Mouse (Mus musculus): ENCODE measurements around the gene Cit. TPM values are rescaled to one million over a fixed set of nuclear protein-coding genes. Genes with fewer than 3 reads are reported as not detected.

Gene Cit
- polyA plus RNA-seq, 1 experiment from 2014 or later: 27.5 TPM

- H3K4me3 ChIP-seq (replicated peaks; ENCODE audit: low read length): no peak overlapping the region
- no peaks in the 10 kb centered on the region for H3K4me1 ChIP-seq (replicated peaks; ENCODE audit: control insufficient read depth, insufficient read depth, low read length)
- WGBS: 82% methylated on average over 8 of the region's 8 CpGs
- ATAC-seq (ENCODE audit: low FRiP score) (no peak), DNase-seq (ENCODE audit: low spot score) (no peak)
- no peak overlapping the region for H3K27ac ChIP-seq
- H3K9me3 ChIP-seq (ENCODE audit: control insufficient read depth, low read length): no peaks in the 10 kb centered on the region
- no peak overlapping the region for H3K9ac ChIP-seq
- peaks cover 64% of the 10 kb centered on the region for H3K36me3 ChIP-seq (replicated peaks; ENCODE audit: control insufficient read depth, insufficient read depth)
- no peak overlapping the region for H3K4me2 ChIP-seq (replicated peaks)
- no peaks in the 10 kb centered on the region for H3K27me3 ChIP-seq (ENCODE audit: control insufficient read depth, insufficient read depth, low read length)
Observed at GRCm38 (mm10) chr5:116013821-116014220, 168.7 kb downstream of the Cit start.

DNA sequence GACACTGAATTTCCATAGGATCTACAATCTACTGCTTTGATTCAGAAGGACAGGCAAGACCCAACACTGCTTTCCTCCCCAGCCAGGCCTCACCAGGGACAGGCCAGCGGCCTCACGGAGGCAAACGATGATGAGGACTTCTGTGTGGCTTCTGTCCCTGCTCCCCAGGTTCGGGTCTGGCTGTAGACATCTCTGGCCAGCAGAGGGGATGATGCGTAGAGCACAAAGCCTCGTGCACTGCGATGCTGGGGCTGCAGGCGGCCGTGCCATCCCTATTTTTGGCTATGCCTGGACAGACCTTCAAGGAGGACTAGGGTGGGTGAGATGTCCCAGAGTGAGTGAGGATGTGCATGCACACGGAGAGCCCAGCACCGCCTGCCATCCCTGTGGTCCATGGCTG is 169.2 kb downstream of the Cit start:
- Histone ChIP-seq H3K4me1 (replicated peaks; ENCODE audit: control insufficient read depth, insufficient read depth, low read length) (no peaks in the 10 kb centered on the region), H3K9ac (no peak overlapping the region), H3K36me3 (replicated peaks; ENCODE audit: control insufficient read depth, insufficient read depth) (peaks cover 69% of the 10 kb centered on the region), H3K4me2 (replicated peaks) (no peak overlapping the region), H3K27me3 (ENCODE audit: control insufficient read depth, insufficient read depth, low read length) (no peaks in the 10 kb centered on the region), H3K9me3 (ENCODE audit: control insufficient read depth, low read length) (no peaks in the 10 kb centered on the region), H3K4me3 (replicated peaks; ENCODE audit: low read length) (no peak overlapping the region), H3K27ac (no peak overlapping the region)
- ATAC-seq (ENCODE audit: low FRiP score) (no peak), DNase-seq (ENCODE audit: low spot score) (no peak)
- WGBS: 94% methylated on average over 11 of the region's 11 CpGs

GRCm38 (mm10) chr5:116016542-116016941 is 171.5 kb downstream of the Cit start:
- no peak overlapping the region for H3K9ac ChIP-seq
- no peak overlapping the region for H3K4me2 ChIP-seq (replicated peaks)
- ATAC-seq (ENCODE audit: low FRiP score): no peak
- H3K9me3 ChIP-seq (ENCODE audit: control insufficient read depth, low read length): no peaks in the 10 kb centered on the region
- H3K27me3 ChIP-seq (ENCODE audit: control insufficient read depth, insufficient read depth, low read length): no peaks in the 10 kb centered on the region
- WGBS: 93% methylated on average over 5 of the region's 5 CpGs
- DNase-seq (ENCODE audit: low spot score): no peak
- H3K4me3 ChIP-seq (replicated peaks; ENCODE audit: low read length): no peak overlapping the region
- no peaks in the 10 kb centered on the region for H3K4me1 ChIP-seq (replicated peaks; ENCODE audit: control insufficient read depth, insufficient read depth, low read length)
- H3K36me3 ChIP-seq (replicated peaks; ENCODE audit: control insufficient read depth, insufficient read depth): peaks cover 92% of the 10 kb centered on the region
- no peak overlapping the region for H3K27ac ChIP-seq

DNA sequence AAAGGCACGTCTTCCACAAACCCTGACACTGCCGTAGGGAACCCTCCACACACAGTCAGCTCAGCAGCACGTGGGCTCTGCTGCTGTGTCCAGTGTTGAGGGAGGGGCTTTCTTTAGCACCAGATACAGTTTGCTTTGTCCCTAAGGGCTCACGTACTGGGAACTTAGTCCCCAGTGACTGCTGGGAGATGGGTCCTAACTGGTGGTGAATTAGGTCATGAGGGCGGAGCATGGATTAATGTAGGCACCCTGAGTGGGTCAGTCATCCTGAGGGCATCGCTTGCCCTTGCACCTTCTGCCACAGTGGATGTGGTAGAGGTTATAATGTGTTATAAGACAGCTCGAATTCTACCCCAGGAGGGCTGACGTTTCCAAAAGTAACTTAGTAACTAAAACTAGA is 172.3 kb downstream of the Cit start:
- H3K4me3 ChIP-seq (replicated peaks; ENCODE audit: low read length): no peak overlapping the region
- peaks cover 1% of the 10 kb centered on the region; the same call in 1 of the 2 replicates for H3K4me1 ChIP-seq (replicated peaks; ENCODE audit: control insufficient read depth, insufficient read depth, low read length)
- 94% methylated on average over 8 of the region's 8 CpGs for WGBS
- H3K36me3 ChIP-seq (replicated peaks; ENCODE audit: control insufficient read depth, insufficient read depth): peaks cover 92% of the 10 kb centered on the region
- H3K27me3 ChIP-seq (ENCODE audit: control insufficient read depth, insufficient read depth, low read length): no peaks in the 10 kb centered on the region
- no peak for DNase-seq (ENCODE audit: low spot score)
- H3K9me3 ChIP-seq (ENCODE audit: control insufficient read depth, low read length): no peaks in the 10 kb centered on the region
- no peak for ATAC-seq (ENCODE audit: low FRiP score)
- H3K9ac ChIP-seq: no peak overlapping the region
- H3K27ac ChIP-seq: no peak overlapping the region
- no peak overlapping the region for H3K4me2 ChIP-seq (replicated peaks)

DNA sequence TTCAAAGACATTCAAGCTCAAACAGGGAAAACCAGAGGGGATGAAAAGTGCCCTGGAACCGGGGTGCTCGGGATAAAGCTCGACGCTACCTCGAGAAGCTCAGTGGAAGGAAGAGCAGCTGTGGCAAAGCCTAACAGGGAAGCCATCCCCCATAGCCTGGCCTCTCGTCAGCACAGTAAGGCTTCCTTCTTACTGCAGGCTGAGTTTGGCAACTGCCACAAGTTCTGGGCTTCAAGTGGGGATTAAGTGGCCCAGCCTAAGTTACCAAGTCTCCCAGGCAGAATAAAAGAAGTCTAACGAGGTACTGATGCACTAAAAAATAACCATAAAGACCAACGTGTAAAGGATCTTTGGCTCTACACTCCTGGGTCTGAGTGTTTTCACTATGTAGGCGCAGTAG is 173.1 kb downstream of the Cit start:
- no peaks in the 10 kb centered on the region for H3K9me3 ChIP-seq (ENCODE audit: control insufficient read depth, low read length)
- H3K9ac ChIP-seq: no peak overlapping the region
- ATAC-seq (ENCODE audit: low FRiP score): no peak
- DNase-seq (ENCODE audit: low spot score): no peak
- no peak overlapping the region for H3K27ac ChIP-seq
- H3K27me3 ChIP-seq (ENCODE audit: control insufficient read depth, insufficient read depth, low read length): no peaks in the 10 kb centered on the region
- H3K36me3 ChIP-seq (replicated peaks; ENCODE audit: control insufficient read depth, insufficient read depth): peaks cover 84% of the 10 kb centered on the region
- no peak overlapping the region for H3K4me3 ChIP-seq (replicated peaks; ENCODE audit: low read length)
- 92% methylated on average over 9 of the region's 9 CpGs for WGBS
- peaks cover 9% of the 10 kb centered on the region for H3K4me1 ChIP-seq (replicated peaks; ENCODE audit: control insufficient read depth, insufficient read depth, low read length)
- no peak overlapping the region for H3K4me2 ChIP-seq (replicated peaks)

GRCm38 (mm10) chr5:116018784-116019183 is 173.7 kb downstream of the Cit start:
- H3K27me3 ChIP-seq (ENCODE audit: control insufficient read depth, insufficient read depth, low read length): no peaks in the 10 kb centered on the region
- no peak overlapping the region for H3K4me3 ChIP-seq (replicated peaks; ENCODE audit: low read length)
- H3K36me3 ChIP-seq (replicated peaks; ENCODE audit: control insufficient read depth, insufficient read depth): peaks cover 78% of the 10 kb centered on the region
- no peak overlapping the region for H3K27ac ChIP-seq
- H3K4me1 ChIP-seq (replicated peaks; ENCODE audit: control insufficient read depth, insufficient read depth, low read length): peaks cover 13% of the 10 kb centered on the region
- H3K9ac ChIP-seq: no peak overlapping the region
- ATAC-seq (ENCODE audit: low FRiP score): no peak
- DNase-seq (ENCODE audit: low spot score): no peak
- no peaks in the 10 kb centered on the region for H3K9me3 ChIP-seq (ENCODE audit: control insufficient read depth, low read length)
- WGBS: 88% methylated on average over 6 of the region's 6 CpGs
- no peak overlapping the region for H3K4me2 ChIP-seq (replicated peaks)

- 84% methylated on average over 11 of the region's 11 CpGs for WGBS
- no peak for ATAC-seq (ENCODE audit: low FRiP score)
- Histone ChIP-seq H3K27me3 (ENCODE audit: control insufficient read depth, insufficient read depth, low read length) (no peaks in the 10 kb centered on the region), H3K4me2 (replicated peaks) (no peak overlapping the region), H3K9me3 (ENCODE audit: control insufficient read depth, low read length) (no peaks in the 10 kb centered on the region), H3K36me3 (replicated peaks; ENCODE audit: control insufficient read depth, insufficient read depth) (peaks cover 72% of the 10 kb centered on the region), H3K4me3 (replicated peaks; ENCODE audit: low read length) (no peak overlapping the region), H3K4me1 (replicated peaks; ENCODE audit: control insufficient read depth, insufficient read depth, low read length) (peaks cover 13% of the 10 kb centered on the region), H3K9ac (no peak overlapping the region), H3K27ac (no peak overlapping the region)
- DNase-seq (ENCODE audit: low spot score): no peak
Observed at GRCm38 (mm10) chr5:116019371-116019770, 174.3 kb downstream of the Cit start.

GRCm38 (mm10) chr5:116021552-116021951 is 176.5 kb downstream of the Cit start:
- ATAC-seq (ENCODE audit: low FRiP score): no peak
- peaks cover 50% of the 10 kb centered on the region for H3K36me3 ChIP-seq (replicated peaks; ENCODE audit: control insufficient read depth, insufficient read depth)
- 94% methylated on average over 14 of the region's 14 CpGs for WGBS

DNA sequence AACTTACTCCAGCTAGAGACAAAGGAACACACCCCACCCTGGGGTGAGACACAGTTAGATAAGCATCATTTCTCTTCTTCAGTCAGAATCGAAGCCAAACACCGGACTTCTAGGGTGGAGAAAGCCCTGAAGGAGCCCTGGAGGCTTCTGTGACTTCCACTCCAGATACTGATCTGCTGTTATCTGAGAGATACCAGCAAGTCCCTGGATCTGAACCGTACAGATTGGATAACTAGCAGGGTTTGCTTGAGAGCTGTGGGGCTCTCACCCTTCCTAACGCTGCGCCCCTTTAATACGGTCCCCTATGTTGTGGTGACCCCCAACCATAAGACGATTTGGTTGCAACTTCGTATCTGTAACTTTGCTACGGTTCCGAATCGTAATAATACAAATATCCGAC is 177.1 kb downstream of the Cit start:
- Histone ChIP-seq H3K4me1 (replicated peaks; ENCODE audit: control insufficient read depth, insufficient read depth, low read length) (peaks cover 13% of the 10 kb centered on the region), H3K4me2 (replicated peaks) (no peak overlapping the region), H3K27ac (no peak overlapping the region), H3K9me3 (ENCODE audit: control insufficient read depth, low read length) (no peaks in the 10 kb centered on the region), H3K9ac (no peak overlapping the region), H3K27me3 (ENCODE audit: control insufficient read depth, insufficient read depth, low read length) (no peaks in the 10 kb centered on the region), H3K36me3 (replicated peaks; ENCODE audit: control insufficient read depth, insufficient read depth) (peaks cover 45% of the 10 kb centered on the region), H3K4me3 (replicated peaks; ENCODE audit: low read length) (no peak overlapping the region)
- no peak for DNase-seq (ENCODE audit: low spot score)
- ATAC-seq (ENCODE audit: low FRiP score): no peak
- 95% methylated on average over 12 of the region's 12 CpGs for WGBS

More at GRCm38 (mm10) chr5:116021552-116021951, 176.5 kb downstream of the Cit start:
- no peak overlapping the region for H3K4me3 ChIP-seq (replicated peaks; ENCODE audit: low read length)
- H3K27ac ChIP-seq: no peak overlapping the region
- H3K27me3 ChIP-seq (ENCODE audit: control insufficient read depth, insufficient read depth, low read length): no peaks in the 10 kb centered on the region
- no peak overlapping the region for H3K4me2 ChIP-seq (replicated peaks)
- DNase-seq (ENCODE audit: low spot score): no peak
- H3K9ac ChIP-seq: no peak overlapping the region
- no peaks in the 10 kb centered on the region for H3K9me3 ChIP-seq (ENCODE audit: control insufficient read depth, low read length)
- H3K4me1 ChIP-seq (replicated peaks; ENCODE audit: control insufficient read depth, insufficient read depth, low read length): peaks cover 13% of the 10 kb centered on the region

DNA sequence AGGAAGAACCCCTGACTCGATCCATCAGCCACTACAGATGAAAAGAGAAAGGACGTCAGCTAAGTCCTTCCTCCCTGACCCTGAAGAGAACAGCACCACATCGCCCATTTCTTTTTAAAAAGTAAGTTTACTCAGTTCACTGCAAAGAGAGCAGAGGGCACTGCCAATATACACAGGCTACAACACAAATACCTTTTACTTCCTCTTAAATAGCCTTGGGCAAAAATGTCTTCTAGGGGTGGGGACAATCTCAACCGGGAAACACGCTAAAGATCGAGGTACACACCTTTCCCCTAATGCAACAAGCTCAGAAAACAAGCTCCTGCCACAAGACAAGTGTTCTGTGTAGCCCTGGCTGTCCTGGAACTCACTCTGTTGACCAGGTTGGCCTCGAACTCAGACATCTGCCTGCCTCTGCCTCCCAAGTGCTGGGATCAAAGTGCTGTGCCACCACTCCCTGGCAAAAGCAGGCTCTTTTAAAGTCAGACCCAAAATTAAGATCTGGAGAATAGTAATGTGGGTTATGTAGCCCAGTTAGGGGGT is 177.7 kb downstream of the Cit start:
- peaks cover 13% of the 10 kb centered on the region for H3K4me1 ChIP-seq (replicated peaks; ENCODE audit: control insufficient read depth, insufficient read depth, low read length)
- 94% methylated on average over 7 of the region's 7 CpGs for WGBS
- no peaks in the 10 kb centered on the region for H3K27me3 ChIP-seq (ENCODE audit: control insufficient read depth, insufficient read depth, low read length)
- ATAC-seq (ENCODE audit: low FRiP score): no peak
- peak overlapping the region; percentile 77 for H3K4me2 ChIP-seq (replicated peaks)
- DNase-seq (ENCODE audit: low spot score): no peak
- H3K9ac ChIP-seq: no peak overlapping the region
- H3K36me3 ChIP-seq (replicated peaks; ENCODE audit: control insufficient read depth, insufficient read depth): peaks cover 39% of the 10 kb centered on the region
- peak overlapping the region; percentile 91; the same call in 1 of the 2 replicates for H3K4me3 ChIP-seq (replicated peaks; ENCODE audit: low read length)
- H3K27ac ChIP-seq: no peak overlapping the region
- H3K9me3 ChIP-seq (ENCODE audit: control insufficient read depth, low read length): no peaks in the 10 kb centered on the region

Data from hindbrain, embryonic 14.5 days (tissue).